Mouse (Mus musculus) megakaryocyte-erythroid progenitor cell, adult 5-6 weeks (primary cell): Measurements from ENCODE around the gene Faap20. TPM values are rescaled to one million over a fixed set of nuclear protein-coding genes. Genes with fewer than 3 reads are reported as not detected.

Experiments
- ATAC-seq: replicated peaks from 2 replicates; pipeline ENCODE4 v1.8.0; 2016; ENCODE audit warnings: mild to moderate bottlenecking, inconsistent platforms; ENCODE audit not compliant: severe bottlenecking, poor library complexity, low FRiP score, low TSS enrichment
- total RNA-seq, 2 experiments: library from RNA; stranded (forward) in 1 of 2; stranded (reverse) in 1 of 2; fragments of 200-1000, 215-1000 nt in 1 of 2; fragments of >200 nt in 1 of 2; fragmentation: Nextera tagmentation in 1 of 2; gene quantifications; 2 replicates each; pipeline ENCODE4 v1.2.3; 2014 to 2017

Gene Faap20
- total RNA-seq, 2 experiments from 2014 or later: 16.8 to 41.4 TPM

GRCm38 (mm10) chr4:155305531-155306031 is 56.0 kb downstream of the Faap20 start:
- no peak for ATAC-seq

Other genes with a start within 250 kb of the Faap20 start
- 0.33 and 3.2 TPM in 2 replicates for gene Plch2, start 193.0 kb upstream of the Faap20 start, total RNA-seq (2014; fragmentation: Nextera tagmentation)
- gene Plch2, start 193.0 kb upstream of the Faap20 start, total RNA-seq (2017): not detected in 2 replicates
- gene Pex10, start 182.8 kb upstream of the Faap20 start, total RNA-seq (2014; fragmentation: Nextera tagmentation): 8.1 and 9.0 TPM in 2 replicates
- gene Pex10, start 182.8 kb upstream of the Faap20 start, total RNA-seq (2017): 5.8 and 6.4 TPM in 2 replicates
- 105 and 108 TPM in 2 replicates for gene Rer1, start 163.4 kb upstream of the Faap20 start, total RNA-seq (2014; fragmentation: Nextera tagmentation)
- 97.8 and 135 TPM in 2 replicates for gene Rer1, start 163.4 kb upstream of the Faap20 start, total RNA-seq (2017)
- 3.8 and 7.6 TPM in 2 replicates for gene Morn1, start 163.2 kb upstream of the Faap20 start, total RNA-seq (2014; fragmentation: Nextera tagmentation)
- 1.6 and 1.8 TPM in 2 replicates for gene Morn1, start 163.2 kb upstream of the Faap20 start, total RNA-seq (2017)
- gene Ski, start 27.2 kb upstream of the Faap20 start, total RNA-seq (2014; fragmentation: Nextera tagmentation): 16.3 and 16.4 TPM in 2 replicates
- gene Ski, start 27.2 kb upstream of the Faap20 start, total RNA-seq (2017): 6.7 and 7.7 TPM in 2 replicates
- gene Prkcz, start 111.6 kb downstream of the Faap20 start, total RNA-seq (2014; fragmentation: Nextera tagmentation): not detected in 2 replicates
- gene Prkcz, start 111.6 kb downstream of the Faap20 start, total RNA-seq (2017): not detected in 2 replicates
- gene Gabrd, start 148.3 kb downstream of the Faap20 start, total RNA-seq (2014; fragmentation: Nextera tagmentation): 0.20 TPM in 1 of 2 replicates, not detected in the other
- gene Gabrd, start 148.3 kb downstream of the Faap20 start, total RNA-seq (2017): not detected in 2 replicates
- 2.9 TPM in 1 of 2 replicates, not detected in the other for gene Cfap74, start 159.4 kb downstream of the Faap20 start, total RNA-seq (2014; fragmentation: Nextera tagmentation)
- gene Cfap74, start 159.4 kb downstream of the Faap20 start, total RNA-seq (2017): 0.38 TPM in 1 of 2 replicates, not detected in the other
- not detected in 2 replicates for gene Tmem52, start 219.3 kb downstream of the Faap20 start, total RNA-seq (2014; fragmentation: Nextera tagmentation)
- not detected in 2 replicates for gene Tmem52, start 219.3 kb downstream of the Faap20 start, total RNA-seq (2017)
- gene Gnb1, start 241.6 kb downstream of the Faap20 start, total RNA-seq (2014; fragmentation: Nextera tagmentation): 219 and 229 TPM in 2 replicates
- 109 and 158 TPM in 2 replicates for gene Gnb1, start 241.6 kb downstream of the Faap20 start, total RNA-seq (2017)